ENCODE assay signal across 26 mouse cellular contexts in genomic region chr6:51196391-51196790, GRCm38 (mm10).
"Had no signal": no experiment of that assay in that cellular context is flagged by ENCODE, and none has a peak within 500 bp of the region (broad histone marks: within the 10 kb centered on the region; RNA-seq: fewer than 3 reads in every experiment).

No protein-coding gene starts in this region.

- H3K9ac ChIP-seq: heart, embryonic 12.5 days; hindbrain, embryonic 12.5 days; hindbrain, embryonic 14.5 days; intestine, embryonic 15.5 days; kidney, embryonic 15.5 days; liver, embryonic 13.5 days; liver, embryonic 15.5 days had no signal

- DNase-seq: gastrocnemius, postnatal 14 days; gastrocnemius, postnatal 36 days; heart, postnatal 10 days; heart, postnatal 4 days; kidney, adult 2 months; kidney, adult 9 months; kidney, postnatal 14 days; kidney, postnatal 36 days; layer of hippocampus, adult 9-11 months; layer of hippocampus, postnatal 36 days; left cerebral cortex, postnatal 4 days; liver; liver, embryonic 13.5 days had no signal

- H3K4me1 ChIP-seq: intestine, embryonic 15.5 days had no signal

- H3K4me2 ChIP-seq: heart, embryonic 12.5 days; hindbrain, embryonic 12.5 days; hindbrain, embryonic 14.5 days; intestine, embryonic 15.5 days; kidney, embryonic 15.5 days; liver, embryonic 11.5 days; liver, embryonic 13.5 days; liver, embryonic 15.5 days had no signal

- ATAC-seq: hindbrain, embryonic 16.5 days; inflammation-experienced regulatory T-cells, adult 6 months; intestine, embryonic 15.5 days; intestine, postnatal 0 days had no signal

- H3K36me3 ChIP-seq: heart, embryonic 10.5 days; heart, embryonic 12.5 days; hindbrain, embryonic 10.5 days; hindbrain, embryonic 12.5 days; intestine, embryonic 15.5 days; kidney, embryonic 15.5 days; liver, embryonic 13.5 days; liver, embryonic 15.5 days had no signal

- H3K9me3 ChIP-seq: heart, embryonic 10.5 days; heart, embryonic 12.5 days; hindbrain, embryonic 10.5 days; hindbrain, embryonic 12.5 days; intestine, embryonic 15.5 days; kidney, embryonic 15.5 days; liver, embryonic 13.5 days; liver, embryonic 15.5 days had no signal

- H3K4me3 ChIP-seq: heart, embryonic 10.5 days; heart, embryonic 12.5 days; hindbrain, embryonic 10.5 days; hindbrain, embryonic 12.5 days; intestine, embryonic 15.5 days; kidney, embryonic 15.5 days; liver, embryonic 13.5 days; liver, embryonic 15.5 days had no signal

- H3K27ac ChIP-seq: heart, embryonic 10.5 days; hindbrain, embryonic 10.5 days; hindbrain, embryonic 12.5 days; hindbrain, embryonic 14.5 days; intestine, embryonic 15.5 days; kidney, embryonic 15.5 days; kidney, postnatal 0 days; liver, embryonic 13.5 days; liver, embryonic 15.5 days had no signal
